Mouse (Mus musculus): Measurements from ENCODE around the gene Gm853. TPM values are rescaled to one million over a fixed set of nuclear protein-coding genes. Genes with fewer than 3 reads are reported as not detected.

The Gm853 gene
- total RNA-seq (2023): not detected

GRCm38 (mm10) chr4:130222179-130222578, at the start of gene Gm853:
Gene Gm853 (minus strand): TSS chr4:130222401.

GRCm38 (mm10) chr4:130175072-130175711, 47.0 kb downstream of the Gm853 start, which contains the start of gene Tinagl1:
Gene Tinagl1 (minus strand): TSS chr4:130175122.

Other genes starting within 250 kb of the Gm853 start
- gene Adgrb2, start 237.5 kb downstream of the Gm853 start, total RNA-seq (2023): 0.27 TPM
- gene Col16a1, start 174.6 kb downstream of the Gm853 start, total RNA-seq (2023): 1.7 TPM
- 27.2 TPM for gene Pef1, start 119.8 kb downstream of the Gm853 start, total RNA-seq (2023)
- gene Hcrtr1, start 83.0 kb downstream of the Gm853 start, total RNA-seq (2023): not detected
- 0.98 TPM for gene Tinagl1, start 47.3 kb downstream of the Gm853 start, total RNA-seq (2023)
- gene Serinc2, start 56.8 kb upstream of the Gm853 start, total RNA-seq (2023): not detected
- gene Fabp3, start 86.2 kb upstream of the Gm853 start, total RNA-seq (2023): not detected
- not detected for gene Gm10570, start 86.3 kb upstream of the Gm853 start, total RNA-seq (2023)
- 29.0 TPM for gene Zcchc17, start 137.5 kb upstream of the Gm853 start, total RNA-seq (2023)
- 68.7 TPM for gene Snrnp40, start 137.7 kb upstream of the Gm853 start, total RNA-seq (2023)